Mouse (Mus musculus): ENCODE measurements around the gene Dab1. TPM values are rescaled to one million over a fixed set of nuclear protein-coding genes. Genes with fewer than 3 reads are reported as not detected.

Gene Dab1
- total RNA-seq, 2 experiments from 2014 or later: 0.57 to 1.2 TPM

DNA sequence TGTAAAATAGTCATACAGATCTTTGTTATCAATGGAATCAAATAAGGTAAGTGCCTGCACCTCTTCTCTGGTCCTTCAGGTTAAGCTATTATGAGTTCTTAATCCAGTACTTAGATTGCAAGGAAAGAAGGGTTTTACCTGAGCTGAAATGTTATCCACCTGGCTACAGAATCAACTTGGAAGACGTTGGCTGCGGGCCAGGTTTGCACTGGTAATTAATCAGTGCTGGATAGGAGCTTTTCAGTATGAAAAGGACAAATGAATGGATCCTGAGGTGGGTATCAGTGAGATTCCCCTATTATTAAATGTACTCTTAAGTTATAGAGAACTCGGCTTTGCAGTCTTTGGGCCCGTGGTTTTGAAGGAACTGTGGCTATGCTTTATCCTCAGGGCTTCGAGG is 896.5 kb downstream of the Dab1 start:
- no peak for DNase-seq

GRCm38 (mm10) chr4:104522324-104522723 is 903.2 kb downstream of the Dab1 start:
- DNase-seq: no peak

DNA sequence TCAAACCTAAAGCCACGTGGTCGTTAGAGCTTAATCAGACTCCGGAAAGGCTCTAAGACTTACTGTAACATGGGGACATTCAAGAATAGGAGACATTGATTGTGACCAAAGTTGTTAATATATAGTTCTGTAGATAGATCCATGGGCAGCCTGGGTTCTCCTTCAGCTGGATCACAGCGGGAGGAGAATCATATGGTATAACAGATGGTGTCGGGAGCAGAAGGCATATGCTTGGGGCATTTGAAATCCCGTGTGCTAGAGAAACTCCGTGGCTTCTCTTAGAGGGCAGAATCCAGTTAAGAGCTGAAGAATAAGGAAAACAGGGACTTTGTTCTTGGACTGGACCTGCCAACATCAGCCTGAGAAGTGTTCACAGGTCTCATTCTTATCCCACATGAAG is 904.6 kb downstream of the Dab1 start:
- no peak for DNase-seq

- DNase-seq: no peak
These were observed 910.9 kb downstream of the Dab1 start for GRCm38 (mm10) chr4:104529905-104530646.

DNA sequence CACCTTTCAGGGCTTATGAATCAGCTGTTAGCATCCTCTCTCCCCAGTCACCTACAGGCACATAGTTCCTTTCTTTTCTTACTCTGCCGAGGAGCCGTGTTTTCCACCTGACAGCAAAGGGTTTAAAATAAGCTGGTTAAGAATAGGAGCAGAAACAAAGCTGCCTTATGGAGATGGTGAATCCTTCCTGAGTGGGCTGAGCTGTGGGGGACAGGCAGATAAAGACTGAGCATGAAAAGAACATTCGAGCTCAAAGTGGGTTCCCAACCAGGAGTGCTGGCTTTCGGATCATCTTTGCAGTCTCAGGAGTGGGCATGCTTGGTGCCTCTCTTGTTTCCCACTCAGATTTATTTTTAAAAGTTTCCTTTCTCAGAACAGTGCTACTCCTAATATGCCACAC is 913.7 kb downstream of the Dab1 start:
- no peak for DNase-seq

DNA sequence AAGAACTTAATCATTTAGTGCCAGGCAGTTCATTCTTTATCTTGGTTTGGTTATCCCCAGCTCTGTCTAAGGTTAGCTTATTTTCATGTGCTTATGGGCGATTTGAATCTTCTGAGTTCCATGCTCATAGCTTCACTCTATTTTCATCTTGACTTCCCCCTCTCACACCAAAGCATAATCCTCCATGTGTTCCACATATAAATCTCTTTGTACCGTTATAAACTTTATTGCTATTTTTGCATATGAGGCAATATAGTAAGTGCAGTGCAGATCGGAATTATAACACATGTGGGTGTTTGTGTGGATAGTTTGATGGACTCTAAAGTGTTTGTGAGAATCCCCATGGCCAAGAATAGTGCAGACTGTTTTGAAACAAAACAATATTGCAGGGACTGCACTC is 919.3 kb downstream of the Dab1 start:
- DNase-seq: no peak

DNA sequence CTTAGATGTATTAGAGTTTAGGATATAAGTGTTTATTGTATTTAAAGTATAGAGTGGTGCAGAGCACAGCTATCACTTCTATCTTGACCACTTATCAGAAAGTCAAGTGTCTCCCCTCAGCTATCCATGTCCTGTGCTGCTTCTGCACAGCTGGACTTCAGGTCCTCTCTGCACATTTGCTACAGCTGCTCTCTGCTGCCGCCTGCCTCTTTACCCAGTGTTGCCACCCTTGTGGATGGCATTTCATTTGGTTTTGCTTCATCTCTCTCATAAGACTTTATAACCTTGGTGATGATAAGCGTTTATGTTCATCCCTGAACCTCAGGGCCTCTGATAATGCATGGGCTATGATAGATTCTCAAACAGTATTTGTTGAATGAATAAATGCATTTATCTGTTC is 919.9 kb downstream of the Dab1 start:
- no peak for DNase-seq

GRCm38 (mm10) chr4:104547091-104547490 is 927.9 kb downstream of the Dab1 start:
- DNase-seq: no peak

DNA sequence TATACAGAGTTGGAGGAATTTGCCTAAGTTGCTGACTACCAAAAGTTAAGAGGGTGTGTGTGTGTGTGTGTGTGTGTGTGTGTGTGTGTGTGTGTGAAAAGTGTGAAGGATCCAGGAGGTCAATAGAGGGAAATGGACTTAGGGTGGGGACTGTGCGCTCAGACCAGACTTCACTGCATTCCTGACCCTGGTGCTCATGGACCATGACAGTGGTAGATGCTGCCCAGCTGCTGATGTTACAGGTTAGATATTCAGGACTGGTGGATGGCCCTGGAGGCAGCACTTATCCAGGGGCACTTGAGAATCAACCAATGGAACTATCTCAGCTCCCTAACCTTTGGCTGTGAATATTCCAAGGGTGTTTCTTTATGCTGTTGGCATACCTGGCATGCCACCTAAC is 929.1 kb downstream of the Dab1 start:
- DNase-seq: no peak

DNA sequence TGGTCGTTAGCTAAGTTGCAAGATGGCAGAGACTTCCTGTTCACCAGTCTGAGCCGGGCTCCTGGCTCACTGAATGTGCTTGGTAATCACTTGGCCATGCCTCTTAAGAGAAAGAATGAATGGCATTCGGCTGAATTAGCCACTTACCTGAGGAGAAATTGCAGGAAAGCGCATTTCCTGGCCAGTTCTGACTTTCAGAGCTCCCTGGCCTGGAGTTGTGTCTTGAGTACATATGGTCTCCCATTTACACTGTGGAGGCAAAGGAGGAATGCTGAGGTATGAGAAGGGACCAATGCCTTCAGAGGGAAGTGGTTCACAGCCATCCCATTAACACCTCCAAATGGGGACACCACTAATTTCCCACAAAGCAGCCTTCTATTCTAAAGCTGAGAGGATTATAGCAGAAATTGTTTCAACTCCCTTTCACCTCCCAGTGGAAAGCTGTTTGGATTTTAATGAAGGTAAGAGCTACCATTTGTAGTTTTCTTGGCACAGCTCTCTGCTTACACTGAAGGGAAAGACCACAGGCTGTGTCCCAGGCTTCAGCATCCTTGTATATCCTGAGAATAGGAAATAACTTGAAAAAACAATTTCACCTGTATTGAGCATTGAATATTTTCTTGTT is 931.5 kb downstream of the Dab1 start:
- no peak for DNase-seq

DNA sequence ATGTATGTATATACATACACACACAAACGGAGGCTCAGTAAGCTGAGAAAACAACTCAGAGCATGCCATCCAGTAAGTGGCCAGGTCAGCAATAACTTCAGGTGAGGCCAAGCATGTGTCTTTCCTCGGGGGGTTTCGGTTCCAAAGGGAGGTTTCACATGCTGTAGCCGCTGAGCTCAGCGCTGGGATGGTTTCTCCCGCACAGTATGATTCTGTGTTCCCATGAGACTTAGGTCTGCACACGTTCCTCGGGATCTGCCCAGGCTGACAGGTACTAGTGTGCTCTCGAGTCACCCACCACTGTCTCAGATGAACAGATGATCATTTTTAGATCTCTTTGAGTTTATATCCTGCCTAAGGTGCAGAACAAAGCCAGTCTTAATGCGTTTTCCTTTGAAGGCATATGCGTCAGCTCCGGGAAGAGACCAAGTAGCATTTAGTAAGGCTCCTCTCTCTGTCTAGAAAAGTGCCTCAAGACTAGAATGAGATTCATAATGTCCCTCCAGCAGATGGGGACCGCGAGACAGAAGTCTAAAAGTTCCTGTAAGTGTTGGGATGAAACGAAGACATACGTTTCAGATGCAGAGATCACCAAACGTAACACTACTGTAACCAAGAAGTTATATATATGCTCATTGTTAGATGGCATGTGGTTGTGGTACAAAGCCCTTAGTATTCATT is 932.4 kb downstream of the Dab1 start:
- no peak for DNase-seq

DNA sequence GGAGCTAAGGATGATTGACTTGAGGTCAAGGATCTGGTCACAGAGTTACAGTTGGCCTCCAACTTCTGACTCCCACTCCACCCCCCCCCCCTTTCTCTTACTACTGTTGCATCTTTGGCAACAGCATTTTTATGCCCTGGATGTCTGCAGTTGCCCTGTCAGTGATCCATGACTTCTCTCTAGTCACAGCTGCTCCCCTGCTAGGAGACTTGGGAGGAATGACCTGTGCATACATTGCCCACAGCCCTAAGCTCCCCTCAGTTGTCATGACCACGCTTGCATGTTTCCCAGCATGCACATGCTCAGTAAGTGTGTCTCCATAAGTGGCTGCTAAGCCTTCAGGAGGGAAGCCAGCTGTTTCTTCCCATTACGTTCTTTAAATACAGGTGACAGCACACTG is 936.2 kb downstream of the Dab1 start:
- DNase-seq: no peak

DNA sequence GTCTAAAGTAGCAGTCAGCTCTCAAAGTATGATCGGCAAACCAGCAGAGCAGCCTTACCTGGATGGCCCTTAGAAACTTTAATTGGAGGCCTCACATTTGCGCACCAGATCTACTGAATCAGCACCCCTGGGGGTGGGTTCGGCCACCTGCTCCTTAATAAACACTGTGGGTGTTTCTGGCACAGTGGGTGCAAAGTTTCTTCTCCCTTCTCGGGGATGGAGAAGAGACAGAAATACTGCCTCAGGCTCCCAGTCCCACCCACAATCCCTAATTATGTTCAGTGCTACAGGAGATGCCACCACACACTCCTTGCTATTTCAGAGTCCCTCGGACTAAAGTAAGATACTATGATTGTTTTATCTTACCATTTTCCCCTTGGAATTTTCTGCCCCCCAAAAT is 944.4 kb downstream of the Dab1 start:
- DNase-seq: no peak

DNA sequence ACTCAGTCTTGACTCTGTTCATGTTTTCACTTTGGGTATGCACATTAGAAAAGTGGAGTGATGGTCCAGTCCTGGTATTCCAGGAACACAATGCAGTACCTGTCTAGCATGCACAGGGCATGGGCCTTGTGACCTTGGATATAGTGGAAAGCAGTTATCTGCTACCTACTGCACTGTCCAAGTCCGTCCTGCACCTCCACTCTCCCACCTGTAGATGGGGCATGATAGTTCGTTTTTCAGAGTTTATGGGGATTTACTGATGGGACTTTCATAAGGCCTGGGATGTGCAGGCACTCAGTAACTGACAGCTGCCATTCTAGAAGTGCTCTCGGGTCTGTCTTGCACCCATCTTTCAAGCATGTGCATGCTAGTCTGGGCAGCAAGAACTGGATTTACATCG is 951.4 kb downstream of the Dab1 start:
- no peak for DNase-seq

- DNase-seq: no peak
These were observed 953.3 kb downstream of the Dab1 start for GRCm38 (mm10) chr4:104572440-104572839.

DNA sequence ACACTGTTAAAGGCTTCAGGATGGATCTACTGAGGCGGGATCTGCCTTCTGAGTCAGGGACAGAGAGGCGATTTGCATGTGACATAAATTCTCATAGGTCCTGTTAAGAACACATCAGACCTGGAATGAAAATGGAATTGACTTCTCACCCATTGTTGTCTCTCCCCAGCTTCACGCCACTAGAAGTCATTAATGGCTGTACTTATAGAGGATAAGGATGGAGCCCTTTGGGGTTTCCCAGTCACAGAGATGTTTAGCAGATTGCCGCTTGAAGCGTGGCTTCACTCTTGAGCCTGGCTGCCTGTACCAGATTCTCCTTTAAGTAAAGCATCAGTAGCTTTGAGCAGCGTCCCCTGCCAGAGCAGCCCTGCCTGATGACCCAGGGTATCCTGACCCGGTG is 954.3 kb downstream of the Dab1 start:
- DNase-seq: no peak

DNA sequence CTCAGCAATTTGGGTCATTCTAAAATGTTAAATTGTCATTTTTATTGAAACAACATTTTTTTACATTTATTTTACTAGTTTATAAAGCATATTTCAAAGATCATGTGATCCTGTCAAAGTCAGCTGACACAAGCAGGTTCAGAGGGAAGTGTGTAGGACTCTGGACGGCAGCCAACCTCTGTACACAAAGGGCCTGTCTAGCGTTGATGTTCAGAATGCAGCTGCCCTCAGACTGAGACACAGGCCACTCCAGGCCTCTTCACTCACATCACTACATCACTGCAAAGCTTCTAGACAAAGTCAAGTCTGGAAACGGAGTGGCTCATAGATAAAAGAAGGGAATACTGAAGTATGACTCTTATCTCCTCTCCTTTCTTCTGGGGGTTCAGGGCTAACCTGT is 959.2 kb downstream of the Dab1 start:
- no peak for DNase-seq

- DNase-seq: no peak
These were observed 960.9 kb downstream of the Dab1 start for GRCm38 (mm10) chr4:104579946-104580544.

GRCm38 (mm10) chr4:104582726-104583125 is 963.6 kb downstream of the Dab1 start:
- no peak for DNase-seq

DNA sequence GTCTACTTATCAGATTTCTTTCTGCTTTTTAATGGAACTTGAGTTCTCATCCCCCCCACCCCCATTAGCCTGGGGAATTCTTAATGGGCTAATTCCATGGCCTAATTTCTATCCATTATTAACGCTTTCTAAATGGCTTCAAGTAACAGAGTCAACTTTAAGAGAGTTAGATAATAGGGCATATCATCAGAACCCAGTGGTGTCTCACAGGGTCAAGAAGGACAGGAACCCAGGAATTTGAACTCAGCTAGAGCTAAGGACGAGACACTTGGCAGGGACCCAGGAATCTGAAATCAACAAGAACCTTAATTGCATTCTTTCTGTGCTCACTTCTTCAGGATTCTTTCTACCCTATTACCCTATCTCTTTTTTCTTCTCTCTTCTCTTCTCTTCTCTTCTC is 968.7 kb downstream of the Dab1 start:
- DNase-seq: no peak

DNA sequence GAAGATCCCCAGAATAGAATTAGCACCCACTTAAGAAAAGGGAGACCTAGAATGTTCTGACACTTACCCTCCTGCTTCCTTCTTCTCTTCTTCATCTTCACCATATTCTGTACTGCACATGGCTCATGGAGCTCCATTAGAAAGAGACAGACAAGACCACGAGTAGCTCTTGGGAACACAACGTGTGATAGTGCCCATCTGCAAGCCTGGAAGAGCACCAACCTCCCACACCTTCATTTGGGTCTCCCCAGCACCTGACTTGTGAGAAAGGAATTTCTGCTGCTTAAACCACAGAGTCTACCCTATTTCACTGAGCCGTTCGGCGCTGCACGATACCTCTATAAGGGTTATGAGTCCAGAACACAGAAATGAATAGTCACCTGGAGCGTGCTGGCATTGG is 977.8 kb downstream of the Dab1 start:
- no peak for DNase-seq

DNA sequence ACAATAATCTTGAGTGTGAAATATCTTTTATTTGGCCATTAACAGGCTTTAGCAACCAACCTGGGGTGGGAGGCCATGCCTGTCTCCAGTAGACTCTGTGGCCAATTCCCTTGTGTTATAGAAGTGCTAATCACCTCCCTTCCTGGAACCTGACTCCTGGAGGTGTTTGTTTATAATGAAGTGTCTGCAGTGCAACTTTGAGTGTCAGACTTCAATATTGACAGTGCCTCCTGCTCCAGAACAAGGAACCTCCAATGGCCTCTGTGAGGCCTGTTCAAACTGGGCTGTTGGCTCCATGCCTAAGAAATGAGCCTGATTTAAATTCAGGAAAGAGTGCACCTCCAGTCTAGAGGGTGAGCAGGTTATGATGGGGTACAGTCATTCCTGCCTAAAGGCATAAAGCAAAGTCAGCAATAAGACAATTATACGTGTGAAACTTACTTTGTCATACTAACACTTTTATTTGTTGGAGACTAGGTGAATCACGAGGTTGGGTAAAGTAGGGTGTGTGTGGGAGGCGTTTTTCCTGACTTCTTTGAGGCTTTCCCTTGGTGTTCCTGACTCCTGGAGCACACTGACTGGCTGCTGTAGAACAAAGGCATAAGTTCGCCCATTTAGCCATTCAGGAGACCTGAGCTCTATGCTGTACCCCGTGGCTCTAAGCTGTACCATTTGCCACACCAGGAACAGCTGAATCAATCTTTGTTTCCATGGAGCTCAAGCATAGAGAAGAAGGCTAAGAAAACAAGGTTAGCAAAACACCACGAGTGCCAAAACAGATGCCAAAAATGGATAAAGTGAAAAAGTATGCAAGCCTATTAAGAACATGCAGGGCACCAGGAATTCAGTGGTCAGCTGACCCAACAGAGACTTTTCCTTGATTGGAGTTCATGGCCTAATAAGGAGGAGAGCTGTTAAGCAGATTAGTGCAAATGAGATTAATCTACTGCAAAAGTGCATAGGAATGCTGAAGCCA is 978.6 kb downstream of the Dab1 start:
- DNase-seq: no peak

All from adrenal gland, postnatal 10 days (tissue).